ENCODE assay signal across 26 mouse cellular contexts in the genomic region with DNA sequence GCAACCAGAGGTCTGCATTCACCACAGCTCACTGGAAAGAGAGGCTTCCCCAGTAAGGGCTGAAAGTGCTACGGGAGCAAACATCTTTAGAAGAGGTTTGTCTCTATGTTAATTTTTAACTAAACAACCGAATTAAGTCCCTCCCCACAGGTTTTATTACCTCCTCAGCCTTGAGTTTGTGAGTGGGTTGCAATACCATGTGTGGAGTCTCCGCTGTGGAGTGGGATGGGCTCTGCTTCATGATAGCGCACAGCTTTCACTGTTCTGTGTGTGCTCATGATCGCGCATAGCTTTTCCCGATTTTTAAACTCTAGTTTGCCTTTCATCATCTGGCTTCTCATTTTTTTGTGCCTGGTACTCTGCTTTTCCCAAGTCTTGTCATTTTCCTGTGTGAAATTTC. TPM values are rescaled to one million over a fixed set of nuclear protein-coding genes. Genes with fewer than 3 reads are reported as not detected.
"Had no signal": no experiment of that assay in that cellular context is flagged by ENCODE, and none has a peak within 500 bp of the region (broad histone marks: within the 10 kb centered on the region; RNA-seq: fewer than 3 reads in every experiment).

No protein-coding gene starts in this region.

- DNase-seq: liver, postnatal 0 days; lung, adult 2 months; lung, postnatal 14 days; lung, postnatal 36 days; retina, postnatal 1 day; right cerebral cortex, adult 18-20 months; right cerebral cortex, postnatal 25 days; right cerebral cortex, postnatal 4 days; spleen, adult 18-20 months; thymus, adult 18-20 months; thymus, postnatal 14 days; thymus, postnatal 36 days had no signal

- H3K36me3 ChIP-seq: lung, embryonic 15.5 days; midbrain, embryonic 13.5 days; neural tube, embryonic 13.5 days; neural tube, embryonic 15.5 days had no signal

- H3K4me2 ChIP-seq: lung, embryonic 15.5 days; midbrain, embryonic 11.5 days; midbrain, embryonic 13.5 days; neural tube, embryonic 13.5 days; neural tube, embryonic 15.5 days had no signal

- H3K9me3 ChIP-seq: lung, embryonic 15.5 days; midbrain, embryonic 13.5 days; neural tube, embryonic 13.5 days; neural tube, embryonic 15.5 days had no signal

- ATAC-seq: liver, postnatal 0 days; lung, postnatal 0 days; midbrain, embryonic 13.5 days; midbrain, embryonic 16.5 days had no signal

- H3K27me3 ChIP-seq: lung, embryonic 15.5 days; midbrain, embryonic 13.5 days; neural tube, embryonic 13.5 days; neural tube, embryonic 15.5 days had no signal

- H3K9ac ChIP-seq: liver, postnatal 0 days; lung, embryonic 15.5 days; midbrain, embryonic 13.5 days; neural tube, embryonic 13.5 days; neural tube, embryonic 15.5 days had no signal

- H3K4me3 ChIP-seq: lung, embryonic 15.5 days; megakaryocyte, embryonic 14.5 days; midbrain, embryonic 13.5 days; myocyte; neural tube, embryonic 13.5 days; neural tube, embryonic 15.5 days had no signal

- H3K4me1 ChIP-seq: lung, embryonic 15.5 days; midbrain, embryonic 13.5 days; neural tube, embryonic 13.5 days; neural tube, embryonic 15.5 days had no signal

- H3K27ac ChIP-seq: lung, embryonic 15.5 days; macrophage; midbrain, embryonic 13.5 days; neural tube, embryonic 13.5 days; neural tube, embryonic 15.5 days had no signal

RNA-seq across cellular contexts. Expression of a gene that starts 57.7 kb away (rescaled TPM):
- total RNA-seq: megakaryocyte progenitor cell, adult 5-6 weeks had no signal
- polyA plus RNA-seq: lung, adult 2 months; macrophage; midbrain, embryonic 11.5 days; midbrain, embryonic 13.5 days; myocyte; neural tube, embryonic 11.5 days; neural tube, embryonic 15.5 days; small intestine, adult 2 months; thymus, postnatal 0 days had no signal
